28 mouse cellular contexts compared by ENCODE assay signal in genomic region chr9:90774296-90774695, GRCm38 (mm10).
DNase-seq lines count a peak whose midpoint lies in the region; ATAC-seq lines count a peak whose summit lies in the region.
"Had no signal": no experiment of that assay in that cellular context is flagged by ENCODE, and none has a peak within 500 bp of the region (broad histone marks: within the 10 kb centered on the region; RNA-seq: fewer than 3 reads in every experiment).

No protein-coding gene starts in this region.

- H3K4me2 ChIP-seq in hindbrain, embryonic 14.5 days (replicated peaks): no peak overlapping the region
- no peak overlapping the region for H3K4me2 ChIP-seq in liver, embryonic 12.5 days
- H3K4me2 ChIP-seq: embryonic facial prominence, embryonic 13.5 days; forebrain, embryonic 13.5 days; heart, embryonic 12.5 days; heart, embryonic 15.5 days; hindbrain, embryonic 15.5 days had no signal

- no peaks in the 10 kb centered on the region for H3K36me3 ChIP-seq in hindbrain, embryonic 10.5 days
- H3K36me3 ChIP-seq in hindbrain, embryonic 14.5 days (replicated peaks; ENCODE audit: control insufficient read depth, insufficient read depth): no peaks in the 10 kb centered on the region
- H3K36me3 ChIP-seq in embryonic facial prominence, embryonic 10.5 days (replicated peaks): no peaks in the 10 kb centered on the region
- H3K36me3 ChIP-seq in liver, embryonic 12.5 days: no peaks in the 10 kb centered on the region
- H3K36me3 ChIP-seq: embryonic facial prominence, embryonic 13.5 days; G1E; heart, embryonic 12.5 days; heart, embryonic 15.5 days; hindbrain, embryonic 15.5 days had no signal

- WGBS in hindbrain, embryonic 10.5 days: 29% methylated on average over 1 of the region's 1 CpGs
- WGBS in hindbrain, embryonic 14.5 days: 31% methylated on average over 1 of the region's 1 CpGs
- 36% methylated on average over 1 of the region's 1 CpGs for WGBS in embryonic facial prominence, embryonic 10.5 days
- 55% methylated on average over 1 of the region's 1 CpGs for WGBS in liver, embryonic 12.5 days (ENCODE audit: insufficient replicate concordance)

- peak; percentile 28 for DNase-seq in hindbrain, embryonic 10.5 days (ENCODE audit: low spot score)
- no peak for DNase-seq in hindbrain, embryonic 14.5 days (ENCODE audit: low spot score)
- peak; percentile 64 for DNase-seq in embryo, embryonic 10.5 days (ENCODE audit: low spot score)
- peak; percentile 13 for DNase-seq in embryonic facial prominence, embryonic 10.5 days (ENCODE audit: low spot score)
- DNase-seq in spleen, postnatal 36 days (ENCODE audit: low spot score in 2 of 2): no peak
- DNase-seq: adrenal gland, postnatal 10 days; adrenal gland, postnatal 36 days; B cell, adult 2 months; cerebellum, adult 18-20 months; cerebellum, adult 9-10 months; cerebellum, postnatal 14 days; forebrain, postnatal 0 days; gastrocnemius, adult 2 months; gastrocnemius, postnatal 14 days; heart, adult 11 months; heart, postnatal 10 days; heart, postnatal 36 days had no signal

- no peak overlapping the region for H3K27ac ChIP-seq in hindbrain, embryonic 10.5 days
- H3K27ac ChIP-seq in hindbrain, embryonic 14.5 days: no peak overlapping the region
- no peak overlapping the region for H3K27ac ChIP-seq in embryonic facial prominence, embryonic 10.5 days (replicated peaks)
- no peak overlapping the region for H3K27ac ChIP-seq in liver, embryonic 12.5 days
- H3K27ac ChIP-seq: embryonic facial prominence, embryonic 13.5 days; forebrain, embryonic 13.5 days; gastrocnemius, adult 2 months; heart, embryonic 15.5 days; hindbrain, embryonic 15.5 days had no signal

- H3K27me3 ChIP-seq in hindbrain, embryonic 10.5 days (ENCODE audit: insufficient read depth, poor library complexity, severe bottlenecking): no peaks in the 10 kb centered on the region
- no peaks in the 10 kb centered on the region for H3K27me3 ChIP-seq in hindbrain, embryonic 14.5 days (ENCODE audit: control insufficient read depth, insufficient read depth, low read length)
- no peaks in the 10 kb centered on the region for H3K27me3 ChIP-seq in embryonic facial prominence, embryonic 10.5 days (replicated peaks; ENCODE audit: low read depth, poor library complexity, severe bottlenecking)
- no peaks in the 10 kb centered on the region for H3K27me3 ChIP-seq in liver, embryonic 12.5 days (replicated peaks)
- H3K27me3 ChIP-seq: CH12.LX; embryonic facial prominence, embryonic 13.5 days; forebrain, embryonic 13.5 days; heart, embryonic 12.5 days; heart, embryonic 15.5 days; hindbrain, embryonic 15.5 days; Patski had no signal

- no peak for ATAC-seq in hindbrain, embryonic 14.5 days (ENCODE audit: low FRiP score)
- ATAC-seq in liver, embryonic 12.5 days: no peak
- ATAC-seq: forebrain, embryonic 13.5 days; forebrain, postnatal 0 days; intestine, postnatal 0 days; Patski had no signal

- H3K4me3 ChIP-seq in hindbrain, embryonic 10.5 days: no peak overlapping the region
- H3K4me3 ChIP-seq in hindbrain, embryonic 14.5 days (replicated peaks; ENCODE audit: low read length): no peak overlapping the region
- no peak overlapping the region for H3K4me3 ChIP-seq in embryonic facial prominence, embryonic 10.5 days
- no peak overlapping the region for H3K4me3 ChIP-seq in liver, embryonic 12.5 days
- H3K4me3 ChIP-seq: embryonic facial prominence, embryonic 13.5 days; erythroblast, embryonic 14.5 days; forebrain, embryonic 13.5 days; gastrocnemius, adult 2 months; heart, embryonic 12.5 days; heart, embryonic 15.5 days; hindbrain, embryonic 15.5 days had no signal

- H3K4me1 ChIP-seq in hindbrain, embryonic 10.5 days (replicated peaks): 0 out of 2 replicates have a peak, but pooled peaks cover 3% of the 10 kb centered on the region
- no peaks in the 10 kb centered on the region for H3K4me1 ChIP-seq in hindbrain, embryonic 14.5 days (replicated peaks; ENCODE audit: control insufficient read depth, insufficient read depth, low read length)
- no peaks in the 10 kb centered on the region for H3K4me1 ChIP-seq in embryonic facial prominence, embryonic 10.5 days
- no peaks in the 10 kb centered on the region for H3K4me1 ChIP-seq in liver, embryonic 12.5 days
- H3K4me1 ChIP-seq: embryonic facial prominence, embryonic 13.5 days; forebrain, embryonic 13.5 days; heart, embryonic 12.5 days; heart, embryonic 15.5 days; hindbrain, embryonic 15.5 days had no signal

- no peak overlapping the region for H3K9ac ChIP-seq in hindbrain, embryonic 14.5 days
- no peak overlapping the region for H3K9ac ChIP-seq in liver, embryonic 12.5 days
- H3K9ac ChIP-seq: embryonic facial prominence, embryonic 13.5 days; forebrain, embryonic 13.5 days; forebrain, postnatal 0 days; heart, embryonic 12.5 days; heart, embryonic 15.5 days; hindbrain, embryonic 15.5 days had no signal

- no peaks in the 10 kb centered on the region for H3K9me3 ChIP-seq in hindbrain, embryonic 10.5 days
- peaks cover 3% of the 10 kb centered on the region; the same call in 1 of the 2 replicates for H3K9me3 ChIP-seq in hindbrain, embryonic 14.5 days (ENCODE audit: control insufficient read depth, low read length)
- no peaks in the 10 kb centered on the region for H3K9me3 ChIP-seq in embryonic facial prominence, embryonic 10.5 days
- no peaks in the 10 kb centered on the region for H3K9me3 ChIP-seq in liver, embryonic 12.5 days (replicated peaks)
- H3K9me3 ChIP-seq: embryonic facial prominence, embryonic 13.5 days; forebrain, embryonic 13.5 days; G1E; heart, embryonic 12.5 days; heart, embryonic 15.5 days; hindbrain, embryonic 15.5 days had no signal

Comparison
In these comparisons a context has a peak if more than half of its experiments do, and no peak if none do; other contexts are left out.
1. DNase-seq: peak in hindbrain, embryonic 10.5 days (single experiment), embryo, embryonic 10.5 days (single experiment) and embryonic facial prominence, embryonic 10.5 days (single experiment); none in hindbrain, embryonic 14.5 days (single experiment) and spleen, postnatal 36 days (0 of 2).